Mouse (Mus musculus) megakaryocyte, embryonic 14.5 days (primary cell): Measurements from ENCODE around the gene Dapk3.

Source experiments
- FLI1 ChIP-seq: IDR thresholded peaks from 2 replicates; pipeline ENCODE4 v1.6.1; 2012; ENCODE audit warnings: low read length, inconsistent platforms, mixed read lengths
- GATA1 ChIP-seq: IDR thresholded peaks from 3 replicates; pipeline ENCODE4 v1.6.1; 2012; ENCODE audit warnings: mixed read lengths, low read length, inconsistent platforms, borderline replicate concordance

GRCm38 (mm10) chr10:81178927-81179326 lies 3.9 kb upstream of the Dapk3 start:
- TF ChIP-seq GATA1 (no peak), FLI1 (no peak)
